Mouse (Mus musculus) spleen, postnatal 36 days (tissue): ENCODE results near the gene Wdr89.
"Not testable (repeated sequence)": the region's sequence is repeated elsewhere in the genome, so short reads cannot be mapped to it uniquely, and the experiment has no call there.

Experiments
- DNase-seq, 2 experiments: peaks; one replicate each; pipeline ENCODE4 v3.0.0; 2022; ENCODE audit warnings: low spot score in 2 of 2, mixed read lengths in 1 of 2

Gene Wdr89

GRCm38 (mm10) chr12:75669258-75670106, at the start of gene Wdr89:
Gene Wdr89, minus strand, starts transcription at chr12:75669537.
- peak; percentile 99 to 100 for DNase-seq

- DNase-seq: no peak
Measured at GRCm38 (mm10) chr12:75713596-75713995, 44.3 kb upstream of the Wdr89 start.

GRCm38 (mm10) chr12:75712905-75713304, 43.6 kb upstream of the Wdr89 start:
- not testable (repeated sequence) for DNase-seq

GRCm38 (mm10) chr12:75710596-75711376, 41.4 kb upstream of the Wdr89 start:
- no peak for DNase-seq

- DNase-seq: no peak
Measured at GRCm38 (mm10) chr12:75709506-75709905, 40.2 kb upstream of the Wdr89 start.

GRCm38 (mm10) chr12:75706670-75707069, 37.3 kb upstream of the Wdr89 start:
- no peak for DNase-seq

- no peak for DNase-seq
Measured at GRCm38 (mm10) chr12:75702739-75703122, 33.4 kb upstream of the Wdr89 start.

GRCm38 (mm10) chr12:75702084-75702738, 32.9 kb upstream of the Wdr89 start:
- DNase-seq: no peak

GRCm38 (mm10) chr12:75701173-75702083, 32.1 kb upstream of the Wdr89 start:
- no peak for DNase-seq

- DNase-seq: no peak
Measured at GRCm38 (mm10) chr12:75698692-75699091, 29.4 kb upstream of the Wdr89 start.

GRCm38 (mm10) chr12:75695845-75696244, 26.5 kb upstream of the Wdr89 start:
- not testable (repeated sequence) for DNase-seq

GRCm38 (mm10) chr12:75689003-75689402, 19.7 kb upstream of the Wdr89 start:
- DNase-seq: no peak

GRCm38 (mm10) chr12:75687314-75687713, 18.0 kb upstream of the Wdr89 start:
- no peak for DNase-seq

GRCm38 (mm10) chr12:75684026-75684425, 14.7 kb upstream of the Wdr89 start:
- DNase-seq: not testable (repeated sequence)

GRCm38 (mm10) chr12:75683598-75683997, 14.3 kb upstream of the Wdr89 start:
- DNase-seq: no peak

GRCm38 (mm10) chr12:75682842-75683241, 13.5 kb upstream of the Wdr89 start:
- DNase-seq: no peak

GRCm38 (mm10) chr12:75681101-75681500, 11.8 kb upstream of the Wdr89 start:
- no peak for DNase-seq

GRCm38 (mm10) chr12:75678393-75678792, 9.1 kb upstream of the Wdr89 start:
- no peak for DNase-seq

- no peak for DNase-seq
Measured at GRCm38 (mm10) chr12:75672630-75673029, 3.3 kb upstream of the Wdr89 start.

GRCm38 (mm10) chr12:75671759-75672315, 2.5 kb upstream of the Wdr89 start:
- no peak for DNase-seq

GRCm38 (mm10) chr12:75670611-75671010, 1.3 kb upstream of the Wdr89 start:
- no peak for DNase-seq
